Mouse (Mus musculus): Measurements from ENCODE around the gene Pnrc2.

Gene Pnrc2

GRCm38 (mm10) chr4:135870227-135871023, 3.2 kb downstream of the Pnrc2 start:
- no peak for DNase-seq

- DNase-seq, result no peak
Observed at GRCm38 (mm10) chr4:135868996-135869395, 4.7 kb downstream of the Pnrc2 start.

DNA sequence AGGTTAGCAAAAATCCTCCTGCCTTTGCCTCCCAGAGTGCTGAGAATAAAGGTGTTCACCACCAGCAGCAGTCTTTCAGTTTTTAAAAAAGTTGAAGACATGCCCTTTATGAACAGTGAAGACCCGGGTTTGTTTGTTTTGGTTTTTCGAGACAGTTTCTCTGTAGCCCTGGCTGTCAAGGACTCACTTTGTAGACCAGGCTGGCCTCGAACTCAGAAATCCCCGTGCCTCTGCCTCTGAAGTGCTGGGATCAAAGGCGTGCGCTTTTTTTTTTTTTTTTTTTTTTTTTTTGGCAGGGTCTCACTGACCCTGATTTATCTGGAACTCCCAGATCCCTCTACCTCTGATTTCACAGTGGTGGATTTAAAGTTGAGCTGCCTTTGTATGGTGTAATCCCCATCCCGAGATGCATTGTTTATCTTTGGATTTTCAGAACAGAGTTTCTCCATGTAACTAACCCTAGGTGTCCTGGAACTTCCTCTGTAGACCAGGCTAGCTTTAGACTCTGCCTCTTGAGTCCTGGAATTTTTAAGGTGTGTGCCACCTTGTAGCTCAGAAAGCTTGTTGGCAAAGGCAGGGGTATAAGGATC, 16.0 kb downstream of the Pnrc2 start:
- no peak for DNase-seq

- peak; percentile 78 to 82 for DNase-seq
Observed at GRCm38 (mm10) chr4:135856223-135857091, 17.2 kb downstream of the Pnrc2 start.

- DNase-seq, result peak; percentile 98
Observed at GRCm38 (mm10) chr4:135855536-135856222, 18.0 kb downstream of the Pnrc2 start, which contains the start of gene Srsf10. Srsf10 (plus strand) TSS chr4:135855747.

- peak in 1 of 2 experiments; percentile 40 for DNase-seq
Observed at GRCm38 (mm10) chr4:135855080-135855479, 18.6 kb downstream of the Pnrc2 start.

- DNase-seq, result no peak
Observed at GRCm38 (mm10) chr4:135854630-135855029, 19.0 kb downstream of the Pnrc2 start.

DNA sequence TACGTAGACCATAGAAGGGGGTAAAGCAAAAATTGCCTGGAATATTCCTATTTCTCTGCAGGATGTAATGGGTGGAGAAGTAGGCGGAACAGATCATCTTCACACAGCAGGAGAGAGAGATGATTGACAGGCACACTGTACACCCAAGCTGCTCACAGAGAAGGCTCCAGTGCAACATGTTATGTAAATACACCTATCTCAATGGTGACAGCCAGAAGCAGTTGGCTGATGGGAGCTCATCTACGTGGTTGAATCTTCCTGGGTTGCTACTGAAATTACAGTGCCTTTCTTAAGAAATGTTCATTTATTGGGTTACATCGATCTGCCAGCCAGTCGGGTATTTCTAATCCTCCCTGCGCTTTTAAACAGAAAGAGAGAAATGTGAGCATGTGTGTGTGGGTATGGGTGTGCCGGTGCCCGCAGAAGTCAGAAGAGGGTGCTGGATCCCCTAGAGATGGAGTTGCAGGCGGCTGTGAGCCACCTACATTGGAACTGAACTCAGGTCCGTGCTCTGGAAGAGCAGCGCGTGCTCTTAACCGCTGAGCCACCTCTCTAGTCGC, 19.6 kb downstream of the Pnrc2 start:
- no peak for DNase-seq

DNA sequence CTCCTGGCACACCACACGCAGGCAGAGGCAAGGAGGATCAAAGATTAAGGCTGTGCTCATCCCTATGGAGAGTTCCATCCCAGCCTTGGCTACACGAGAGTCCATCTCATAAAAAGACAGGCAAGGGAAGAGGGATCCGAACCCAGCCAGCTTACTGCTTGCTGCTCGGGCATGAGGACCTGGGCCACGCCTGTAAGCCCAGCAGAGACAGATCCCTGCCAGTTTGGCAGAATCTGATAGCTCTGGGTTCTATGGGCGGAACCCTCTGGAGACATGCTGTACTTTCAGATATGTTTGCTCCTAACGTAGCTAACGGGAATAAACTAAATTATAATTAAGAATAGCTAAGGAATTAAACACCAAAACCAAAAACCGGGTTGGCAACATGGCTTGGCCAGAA, 21.7 kb downstream of the Pnrc2 start:
- DNase-seq, result no peak

- no peak for DNase-seq
Observed at GRCm38 (mm10) chr4:135850411-135851095, 23.1 kb downstream of the Pnrc2 start.

- no peak for DNase-seq
Observed at GRCm38 (mm10) chr4:135847581-135847980, 26.1 kb downstream of the Pnrc2 start.

DNA sequence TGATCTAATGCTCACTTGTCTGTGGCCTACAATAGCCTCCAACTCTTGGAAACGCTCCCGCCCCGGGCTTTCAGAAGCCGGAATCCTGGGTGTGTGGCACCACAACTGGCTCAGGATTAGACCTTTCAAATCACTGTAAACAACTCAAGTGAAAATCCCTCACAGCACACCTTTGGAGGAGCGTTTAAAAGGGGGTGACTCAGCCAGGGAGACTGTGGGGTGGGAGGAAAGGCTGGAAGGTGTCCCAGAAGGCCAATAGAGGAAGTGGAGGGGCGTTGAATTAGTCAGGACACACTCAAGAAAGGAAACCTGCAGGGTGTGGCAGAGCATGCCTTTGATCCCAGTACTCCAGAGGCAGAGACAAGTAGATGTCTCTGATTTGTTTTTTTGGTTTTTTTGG, 29.2 kb downstream of the Pnrc2 start:
- DNase-seq, result peak; percentile 40 to 59

GRCm38 (mm10) chr4:135839293-135840011, 34.2 kb downstream of the Pnrc2 start:
- DNase-seq, result no peak

- DNase-seq, result no peak
Observed at GRCm38 (mm10) chr4:135838925-135839292, 34.7 kb downstream of the Pnrc2 start.

DNA sequence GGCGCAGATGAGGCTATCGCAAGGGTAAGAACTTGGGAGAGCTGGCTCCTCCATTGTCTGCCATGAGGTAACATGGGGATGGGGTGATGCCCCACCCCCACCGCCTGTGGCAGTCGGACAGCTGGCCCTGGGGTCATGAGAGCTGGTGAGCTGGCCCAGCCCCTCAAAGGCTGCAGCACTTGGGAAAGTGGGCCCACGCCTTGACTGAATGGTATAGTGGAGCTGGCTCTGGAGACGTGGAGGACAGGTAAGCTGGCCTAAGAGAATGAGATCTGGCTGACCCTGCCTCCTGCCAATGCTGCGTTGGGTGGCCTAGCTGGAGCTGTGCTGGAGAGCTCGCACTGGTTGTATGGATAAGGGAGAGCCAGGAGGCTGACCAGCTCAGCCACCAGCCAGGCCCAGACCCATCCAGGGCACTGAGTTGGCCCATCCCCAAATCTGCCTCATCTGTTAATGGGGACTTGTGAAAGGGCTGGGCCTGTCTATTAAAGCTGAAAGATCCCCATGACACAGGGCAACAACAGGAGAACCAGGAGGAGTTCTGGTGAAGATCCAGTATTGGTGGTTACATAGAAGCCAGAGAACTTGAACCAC, 39.4 kb downstream of the Pnrc2 start:
- no peak for DNase-seq

GRCm38 (mm10) chr4:135833301-135834123, 40.1 kb downstream of the Pnrc2 start:
- no peak for DNase-seq

- peak; percentile 36 to 70 for DNase-seq
Observed at GRCm38 (mm10) chr4:135832070-135832469, 41.6 kb downstream of the Pnrc2 start.

GRCm38 (mm10) chr4:135828491-135828890, 45.2 kb downstream of the Pnrc2 start:
- DNase-seq, result peak; percentile 83 to 94

GRCm38 (mm10) chr4:135824254-135824653, 49.4 kb downstream of the Pnrc2 start:
- DNase-seq, result no peak

DNA sequence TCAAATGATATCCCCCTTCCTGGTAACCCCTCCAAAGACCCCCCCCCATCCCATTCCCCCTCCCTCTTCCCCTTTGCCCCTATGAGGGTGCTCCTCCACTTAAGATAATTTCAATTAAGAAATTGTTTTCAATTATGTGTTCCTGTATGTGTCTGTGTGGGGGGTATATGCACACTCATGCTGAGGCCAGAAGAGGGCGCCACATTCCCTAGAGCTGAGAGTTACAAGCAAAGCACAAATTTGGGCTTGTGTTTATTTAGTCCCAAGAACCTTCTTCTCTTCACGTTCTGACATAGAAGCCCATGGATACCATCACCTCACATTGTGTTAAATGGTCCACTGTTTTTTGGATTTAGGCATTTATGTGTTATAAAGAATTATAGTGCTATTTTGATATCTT, 50.4 kb downstream of the Pnrc2 start:
- DNase-seq, result peak; percentile 53 to 59
